Mouse (Mus musculus) layer of hippocampus, postnatal 36 days (tissue): ENCODE data around the gene Tec. TPM values are rescaled to one million over a fixed set of nuclear protein-coding genes. Genes with fewer than 3 reads are reported as not detected.

Source experiments
- DNase-seq, 2 experiments: peaks; one replicate each; pipeline ENCODE4 v3.0.0; 2022
- total RNA-seq, 2 experiments: library from RNA; stranded (reverse); gene quantifications; 2 replicates each; pipeline ENCODE4 v1.2.3; 2021

Tec gene
- total RNA-seq, 2 experiments from 2014 or later: 1.8 to 2.0 TPM

GRCm38 (mm10) chr5:72776595-72776994, 91.7 kb downstream of the Tec start:
- no peak for DNase-seq

DNA sequence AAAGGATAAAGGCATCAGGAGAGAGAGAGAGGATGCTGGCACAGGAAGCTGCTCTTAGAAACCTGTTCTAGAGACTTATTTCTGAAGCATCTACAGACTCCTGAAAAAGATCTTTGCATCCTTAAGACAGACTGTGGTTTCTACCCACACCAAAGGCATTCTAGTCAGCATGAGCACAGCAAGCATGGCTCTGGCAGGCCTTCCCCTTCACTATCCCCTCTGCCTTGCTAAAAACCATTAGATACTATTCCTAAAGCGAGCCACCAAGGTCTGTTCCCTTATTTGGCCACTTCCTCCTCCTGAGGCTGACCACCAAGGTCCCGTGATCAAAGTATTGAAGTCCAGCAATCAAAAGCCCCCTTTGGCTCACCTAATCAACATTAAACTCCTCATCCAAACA, 92.2 kb downstream of the Tec start:
- DNase-seq: no peak

- DNase-seq: no peak
Measured at GRCm38 (mm10) chr5:72769841-72770240, 98.4 kb downstream of the Tec start.

GRCm38 (mm10) chr5:72763546-72763945, 104.7 kb downstream of the Tec start:
- DNase-seq: no peak

- no peak for DNase-seq
Measured at GRCm38 (mm10) chr5:72763025-72763424, 105.3 kb downstream of the Tec start.

DNA sequence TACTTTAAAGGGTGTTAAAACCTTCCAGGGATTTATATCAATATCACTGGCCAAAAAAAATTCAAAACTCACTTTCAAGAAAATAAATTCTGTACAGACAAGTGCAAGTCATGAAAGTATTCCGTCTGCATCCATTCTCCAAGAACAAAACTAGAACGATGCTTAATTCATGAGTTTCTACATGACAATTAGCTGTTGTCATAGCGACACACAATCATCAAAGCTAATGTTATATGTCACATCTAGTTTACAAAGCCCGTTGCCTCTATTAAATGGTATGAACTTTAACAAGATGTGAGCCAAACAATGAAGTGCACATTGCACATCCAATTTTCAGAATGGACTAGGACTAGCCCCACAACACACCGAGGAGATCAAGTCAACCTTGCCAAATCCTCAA, 106.5 kb downstream of the Tec start:
- DNase-seq: no peak

- DNase-seq: no peak
Measured at GRCm38 (mm10) chr5:72761237-72761636, 107.0 kb downstream of the Tec start.

- no peak for DNase-seq
Measured at GRCm38 (mm10) chr5:72758925-72759924, 109.1 kb downstream of the Tec start.

DNA sequence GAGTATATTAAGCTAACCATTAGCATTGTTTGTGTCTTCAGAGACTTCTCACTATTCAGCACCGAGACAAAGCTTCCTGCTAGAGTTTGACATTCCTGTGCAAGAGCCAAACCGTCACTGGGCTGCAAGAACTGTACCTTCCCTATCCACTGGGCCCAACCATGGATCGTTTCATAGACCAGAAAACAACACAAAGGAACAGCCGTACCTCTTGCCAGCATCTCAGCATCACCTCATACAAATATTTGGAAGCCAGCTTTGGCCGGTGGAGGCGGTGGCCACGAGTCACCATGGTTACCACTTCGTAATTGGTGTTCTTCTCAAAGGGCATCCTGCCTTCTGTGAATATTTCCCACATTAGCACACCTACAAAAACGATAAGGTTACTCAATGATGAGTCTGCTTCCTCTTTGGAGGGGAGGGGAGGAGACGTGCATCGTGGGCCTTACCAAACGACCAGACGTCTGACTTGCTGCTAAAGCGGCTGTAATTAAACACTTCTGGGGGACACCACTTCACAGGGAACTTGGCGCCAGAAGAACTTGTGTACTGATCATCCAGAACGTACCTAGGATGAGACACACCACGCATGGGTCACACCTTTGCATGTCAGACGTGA, 111.0 kb downstream of the Tec start:
- DNase-seq: no peak

DNA sequence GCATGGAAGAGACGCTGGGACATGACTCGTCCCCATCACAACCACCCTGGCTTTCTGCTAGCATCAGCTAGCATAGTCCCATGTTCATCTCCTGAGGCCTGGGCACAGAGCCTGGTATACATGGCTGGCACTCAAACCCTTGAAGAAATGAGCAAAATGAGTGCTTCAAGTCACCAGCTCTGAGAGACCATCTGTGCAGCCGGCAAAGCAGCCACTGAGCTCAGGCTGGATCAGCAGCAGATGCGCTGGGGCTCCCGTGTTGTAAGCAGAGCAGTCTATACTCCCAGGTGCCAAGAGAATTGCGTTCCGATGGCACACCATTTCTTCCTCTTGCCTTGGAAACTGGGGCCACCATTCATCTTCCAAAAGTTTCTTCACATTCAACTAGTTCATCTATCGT, 112.3 kb downstream of the Tec start:
- DNase-seq: peak; percentile 33 to 41

DNA sequence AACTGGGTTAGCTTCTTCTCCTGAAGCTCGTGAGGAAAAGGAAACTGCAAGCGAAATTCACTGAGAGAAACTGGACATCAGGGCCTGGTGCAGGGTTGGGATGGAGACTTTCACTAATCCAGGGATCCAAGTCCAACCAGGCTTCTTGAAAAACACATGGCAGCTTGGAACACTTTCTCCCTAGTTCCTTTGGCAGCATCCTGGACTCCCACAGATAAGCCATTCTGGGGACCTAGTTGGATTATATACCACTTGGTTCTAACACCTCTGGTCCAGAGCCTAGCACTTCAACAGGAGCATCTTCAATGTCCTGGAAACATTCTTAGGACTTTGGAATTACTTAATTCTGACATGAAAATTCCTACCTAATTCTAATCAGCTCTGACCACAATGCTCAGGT, 113.2 kb downstream of the Tec start:
- DNase-seq: no peak

DNA sequence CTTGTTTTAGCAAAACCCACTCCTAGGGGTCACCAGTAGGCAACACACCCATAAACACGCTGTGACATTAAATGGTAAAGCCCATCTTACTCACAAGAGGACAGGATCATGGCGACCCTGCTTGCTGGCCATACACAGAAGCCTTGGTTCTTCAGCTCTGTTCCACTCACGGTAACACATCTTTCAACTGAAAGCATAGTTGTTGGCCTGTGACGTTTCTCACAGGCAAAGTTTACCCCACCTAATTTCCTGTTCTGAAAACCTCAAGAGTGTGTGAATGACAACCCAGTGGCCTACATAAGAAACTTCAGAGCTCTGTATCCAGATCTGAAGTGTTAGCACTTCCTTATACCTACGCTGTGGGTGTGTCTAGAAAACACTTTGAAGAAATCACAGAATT, 115.7 kb downstream of the Tec start, which contains the start of gene Txk:
Gene Txk, minus strand, starts transcription at position 193 of the 400 bp plus-strand sequence.
- DNase-seq: no peak

GRCm38 (mm10) chr5:72751056-72751758, 117.1 kb downstream of the Tec start:
- DNase-seq: no peak

- DNase-seq: no peak
Measured at GRCm38 (mm10) chr5:72750226-72750625, 118.1 kb downstream of the Tec start.

GRCm38 (mm10) chr5:72748659-72749265, 119.5 kb downstream of the Tec start:
- DNase-seq: no peak

DNA sequence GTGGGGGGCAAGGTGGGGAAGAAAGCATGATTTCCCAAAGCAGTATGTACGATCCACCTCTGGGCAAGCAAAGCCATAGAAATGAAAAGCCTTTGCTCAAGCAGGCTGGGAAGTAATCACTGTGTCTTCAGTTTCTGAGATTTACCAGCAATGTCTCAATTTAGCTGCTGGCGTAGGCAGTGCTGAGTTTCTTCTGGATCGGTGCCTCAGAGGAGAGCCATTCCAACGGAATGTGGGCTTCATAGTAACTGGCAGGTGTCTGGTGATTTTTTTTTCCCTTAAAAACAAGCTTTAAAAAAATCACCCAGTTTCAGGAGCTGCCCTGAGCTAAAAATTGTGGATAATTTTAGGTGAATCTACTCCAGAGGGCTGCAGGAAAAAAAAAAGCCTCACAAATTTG, 120.9 kb downstream of the Tec start:
- DNase-seq: no peak

- no peak for DNase-seq
Measured at GRCm38 (mm10) chr5:72746461-72746860, 121.8 kb downstream of the Tec start.

GRCm38 (mm10) chr5:72743103-72743502, 125.2 kb downstream of the Tec start:
- DNase-seq: no peak

DNA sequence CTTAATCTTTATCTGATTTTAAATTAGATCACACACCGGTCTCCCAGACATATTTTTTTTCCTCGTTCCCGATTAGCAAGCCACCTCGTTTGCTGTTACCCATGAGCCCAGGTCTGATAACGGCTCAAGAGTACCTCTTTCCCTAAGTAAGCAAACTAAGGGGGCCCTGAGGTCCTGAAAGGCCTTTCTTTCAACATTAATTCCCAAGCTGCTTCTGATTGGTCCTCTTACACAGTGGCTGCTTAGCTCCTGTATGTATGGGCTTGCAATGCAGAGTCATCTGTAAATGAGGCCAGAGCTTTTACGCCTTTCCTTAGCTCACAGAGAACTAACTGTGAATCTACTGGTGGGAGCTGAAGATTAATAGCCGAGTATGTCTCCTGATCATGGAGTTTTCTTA, 131.4 kb downstream of the Tec start:
- no peak for DNase-seq

GRCm38 (mm10) chr5:72736437-72736836, 131.8 kb downstream of the Tec start:
- no peak for DNase-seq

- no peak for DNase-seq
Measured at GRCm38 (mm10) chr5:72735763-72736162, 132.5 kb downstream of the Tec start.

GRCm38 (mm10) chr5:72732885-72733284, 135.4 kb downstream of the Tec start:
- DNase-seq: no peak

- DNase-seq: no peak
Measured at GRCm38 (mm10) chr5:72725404-72725803, 142.9 kb downstream of the Tec start.
